Mouse (Mus musculus) liver, adult 2 months (tissue): ENCODE data around the gene Olfr427.

Source experiments
- CTCF ChIP-seq: fragments of 200-500 bp; IDR thresholded peaks from 2 replicates; pipeline ENCODE4 v1.5.1; 2011; ENCODE audit warnings: low read depth, low read length, control low read depth
- POLR2A ChIP-seq: fragments of 200-500 bp; IDR thresholded peaks from 2 replicates; pipeline ENCODE4 v1.6.1; 2011; ENCODE audit warnings: low read length, control low read depth; ENCODE audit not compliant: insufficient read depth; ENCODE audit errors: extremely low read depth

DNA sequence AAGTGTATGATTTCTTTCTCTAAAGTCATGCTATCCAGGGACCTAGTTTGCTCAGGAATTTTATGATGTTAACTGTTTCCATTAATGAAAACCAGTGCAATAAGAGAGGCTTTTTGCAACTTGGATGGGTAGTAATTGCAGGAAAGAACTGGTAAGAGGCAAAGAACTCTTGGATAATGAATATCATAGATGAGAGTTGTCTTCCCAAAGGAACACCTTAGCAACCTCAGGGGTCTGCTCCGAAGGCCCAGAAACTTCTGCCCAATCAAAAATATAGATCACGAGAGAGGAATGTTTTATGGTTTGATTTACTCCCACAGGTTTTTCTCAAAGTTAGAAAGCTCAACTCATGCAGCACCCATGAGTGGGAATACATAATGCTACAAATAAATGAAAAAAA is 12.7 kb upstream of the Olfr427 start, which contains the start of gene Olfr429:
- TF ChIP-seq CTCF (no peak), POLR2A (no peak)
